Mouse (Mus musculus) C2C12 (cell line): ENCODE data around the gene 1700069L16Rik.

Experiments used
- CTCF ChIP-seq: IDR thresholded peaks from one replicate; pipeline ENCODE4 v1.5.1; 2011; ENCODE audit not compliant: control insufficient read depth, insufficient read depth, insufficient read length
- MYOG ChIP-seq: IDR thresholded peaks from one replicate; pipeline ENCODE4 v1.6.1; 2011; ENCODE audit not compliant: control insufficient read depth, insufficient read length; ENCODE audit errors: extremely low read depth

DNA sequence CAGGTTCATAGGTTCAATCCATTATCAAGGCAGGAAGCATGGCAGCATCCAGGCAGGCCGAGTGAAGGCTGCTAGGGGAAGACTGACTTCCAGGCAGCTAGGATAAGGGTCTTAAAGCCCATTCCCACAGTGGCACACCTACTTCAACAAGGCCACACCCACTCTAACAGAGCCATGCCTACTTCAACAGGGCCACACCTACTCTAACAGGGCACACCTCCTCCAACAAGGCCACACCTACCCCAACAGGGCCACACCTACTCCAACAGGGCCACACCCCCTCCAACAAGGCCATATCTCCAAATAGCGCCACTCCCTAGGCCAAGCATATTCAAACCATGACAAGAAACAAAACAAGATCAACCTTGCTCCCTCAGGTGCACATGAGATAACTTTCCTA is 11.7 kb downstream of the 1700069L16Rik start:
- TF ChIP-seq CTCF (no peak), MYOG (no peak)
